Mouse (Mus musculus) liver, embryonic 14.5 days (tissue): Measurements from ENCODE around the gene Cnih3. TPM values are rescaled to one million over a fixed set of nuclear protein-coding genes. Genes with fewer than 3 reads are reported as not detected.

Source experiments
- ATAC-seq: fragments of 200-750 bp; cut with Nextera tagmentation; 2 replicates; pipeline ENCODE4 v1.8.0; 2017; ENCODE audit warnings: moderate number of reproducible peaks, mild to moderate bottlenecking, moderate library complexity; ENCODE audit not compliant: insufficient read depth
- DNase-seq, 3 experiments: peaks; one replicate each; pipeline ENCODE4 v3.0.0-alpha.2; 2012 to 2013; ENCODE audit warnings: low read depth in 3 of 3, low spot score in 3 of 3
- H3K27ac ChIP-seq: fragments of 300-500 bp; sonication (generic); 2 replicates; pipeline ENCODE4 v1.5.1; 2014; ENCODE audit warnings: moderate library complexity, mild to moderate bottlenecking, control low read depth, inconsistent platforms
- H3K27me3 ChIP-seq: fragments of 300-500 bp; sonication (generic); 2 replicates; pipeline ENCODE4 v1.6.1; 2014; ENCODE audit warnings: mild to moderate bottlenecking, low read length, moderate library complexity; ENCODE audit not compliant: control insufficient read depth, insufficient read depth
- H3K36me3 ChIP-seq: fragments of 300-500 bp; sonication (generic); replicated peaks from 2 replicates; pipeline ENCODE4 v1.6.1; 2014; ENCODE audit warnings: low read depth; ENCODE audit not compliant: control insufficient read depth, insufficient read depth
- H3K4me1 ChIP-seq, 2 experiments: fragments of 200-500 bp in 1 of 2; fragments of 300-500 bp in 1 of 2; sonication (generic) in 1 of 2; replicated peaks; 2 replicates each; pipeline ENCODE4 v1.6.1; 2012 to 2014; ENCODE audit warnings: antibody characterized with exemption in 1 of 2, inconsistent platforms in 1 of 2, low read length in 1 of 2; ENCODE audit not compliant: control insufficient read depth in 2 of 2, insufficient read depth in 2 of 2
- H3K4me2 ChIP-seq: fragments of 300-500 bp; sonication (generic); 2 replicates; pipeline ENCODE4 v1.6.1; 2014; ENCODE audit warnings: low read depth, mild to moderate bottlenecking, control low read depth, moderate library complexity
- H3K4me3 ChIP-seq, 2 experiments: fragments of 200-500 bp in 1 of 2; fragments of 300-500 bp in 1 of 2; sonication (generic) in 1 of 2; 2 replicates each; pipeline ENCODE4 v1.5.1; 2012 to 2014; ENCODE audit warnings: low read depth in 2 of 2, low read length in 2 of 2, mild to moderate bottlenecking in 2 of 2, control low read depth in 1 of 2, inconsistent platforms in 1 of 2, moderate library complexity in 1 of 2; ENCODE audit not compliant: insufficient read depth in 1 of 2
- H3K9ac ChIP-seq: fragments of 300-500 bp; sonication (generic); replicated peaks from 2 replicates; pipeline ENCODE4 v1.6.1; 2014; ENCODE audit warnings: mild to moderate bottlenecking, control low read depth, moderate library complexity
- H3K9me3 ChIP-seq: fragments of 300-500 bp; sonication (generic); 2 replicates; pipeline ENCODE4 v1.6.1; 2016; ENCODE audit warnings: low read length, mixed read lengths; ENCODE audit not compliant: control insufficient read depth
- CTCF ChIP-seq: IDR thresholded peaks from 2 replicates; pipeline ENCODE4 v1.5.1; 2016; ENCODE audit warnings: antibody characterized with exemption, low read depth, control low read depth
- EP300 ChIP-seq: IDR thresholded peaks from 2 replicates; pipeline ENCODE4 v1.6.1; 2016; ENCODE audit warnings: antibody characterized with exemption, low read depth
- WGBS: fragments of 180-500 bp; shearing (Covaris S2); extraction: QIAGEN DNeasy Blood & Tissue Kit; methylation state at CpG from one replicate; pipeline ENCODE4 v1.1.7; 2014; ENCODE audit not compliant: insufficient replicate concordance; 5-methylcytosine and 5-hydroxymethylcytosine counted together
- polyA plus RNA-seq, 2 experiments: library from polyadenylated mRNA; depleted of rRNA in 1 of 2; stranded (reverse) in 1 of 2; unstranded in 1 of 2; fragments of >200 nt; fragmentation: Nextera tagmentation in 1 of 2; extraction: Ambion mirVana in 1 of 2; gene quantifications; 2 replicates each; pipeline versions ENCODE4 v1.2.1 to v1.2.3; 2012 to 2014

Cnih3 gene
- polyA plus RNA-seq, 2 experiments: 0.02 TPM; not detected in 1

GRCm38 (mm10) chr1:181469415-181469814 lies 117.0 kb downstream of the Cnih3 start:
- no peak overlapping the region for H3K9ac ChIP-seq
- H3K36me3 ChIP-seq: no peaks in the 10 kb centered on the region
- WGBS: 51% methylated on average over 8 of the region's 8 CpGs
- peaks cover 0 to 11% of the 10 kb centered on the region in 2 experiments; a peak in 3 of 4 replicates for H3K4me1 ChIP-seq
- DNase-seq: no peak
- no peak for ATAC-seq
- H3K9me3 ChIP-seq: no peaks in the 10 kb centered on the region
- no peak for TF ChIP-seq EP300
- TF ChIP-seq CTCF: no peak
- H3K27ac ChIP-seq: no peak overlapping the region
- H3K4me2 ChIP-seq: no peak overlapping the region
- H3K4me3 ChIP-seq: no peak overlapping the region
- H3K27me3 ChIP-seq: no peaks in the 10 kb centered on the region

- Histone ChIP-seq H3K9ac (no peak overlapping the region), H3K4me1 (no peaks in the 10 kb centered on the region), H3K27ac (no peak overlapping the region), H3K4me2 (no peak overlapping the region), H3K4me3 (no peak overlapping the region), H3K27me3 (no peaks in the 10 kb centered on the region), H3K36me3 (no peaks in the 10 kb centered on the region), H3K9me3 (no peaks in the 10 kb centered on the region)
- TF ChIP-seq EP300 (no peak), CTCF (no peak)
- 53% methylated on average over 8 of the region's 8 CpGs for WGBS
- no peak for ATAC-seq
- no peak for DNase-seq
These were observed 123.7 kb downstream of the Cnih3 start for GRCm38 (mm10) chr1:181476141-181476540.

- TF ChIP-seq CTCF (no peak), EP300 (no peak)
- Histone ChIP-seq H3K27ac (no peak overlapping the region), H3K9me3 (no peaks in the 10 kb centered on the region), H3K4me3 (no peak overlapping the region), H3K36me3 (no peaks in the 10 kb centered on the region), H3K4me2 (no peak overlapping the region), H3K27me3 (no peaks in the 10 kb centered on the region), H3K9ac (no peak overlapping the region), H3K4me1 (no peaks in the 10 kb centered on the region)
- ATAC-seq (no peak), DNase-seq (no peak)
- 55% methylated on average over 6 of the region's 6 CpGs for WGBS
These were observed 124.1 kb downstream of the Cnih3 start for GRCm38 (mm10) chr1:181476557-181476956.

DNA sequence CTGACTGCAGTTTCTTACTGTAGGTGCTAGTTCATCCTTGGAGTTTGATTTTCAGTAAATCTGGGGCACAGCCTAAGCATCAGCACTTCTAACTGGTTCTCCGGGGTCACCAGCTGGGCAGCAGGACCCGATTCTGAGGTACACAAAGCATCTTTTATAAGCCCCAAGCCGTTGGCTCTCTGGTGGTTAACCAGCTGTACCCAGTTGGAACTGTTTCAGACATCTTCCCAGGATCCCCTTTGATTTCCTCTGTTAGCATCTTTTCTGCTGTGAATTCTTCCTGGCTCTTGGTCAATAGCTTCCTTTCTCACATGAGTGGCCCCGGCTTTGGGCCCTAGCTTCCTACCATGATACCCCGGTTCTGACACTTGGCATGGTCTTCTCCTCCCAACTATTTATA lies 132.3 kb downstream of the Cnih3 start:
- Histone ChIP-seq H3K9ac (no peak overlapping the region), H3K4me2 (no peak overlapping the region), H3K4me1 (no peaks in the 10 kb centered on the region), H3K4me3 (no peak overlapping the region), H3K36me3 (no peaks in the 10 kb centered on the region), H3K27me3 (no peaks in the 10 kb centered on the region), H3K9me3 (no peaks in the 10 kb centered on the region), H3K27ac (no peak overlapping the region)
- ATAC-seq (no peak), DNase-seq (no peak)
- WGBS: 69% methylated on average over 5 of the region's 5 CpGs
- TF ChIP-seq EP300 (no peak), CTCF (no peak)

DNA sequence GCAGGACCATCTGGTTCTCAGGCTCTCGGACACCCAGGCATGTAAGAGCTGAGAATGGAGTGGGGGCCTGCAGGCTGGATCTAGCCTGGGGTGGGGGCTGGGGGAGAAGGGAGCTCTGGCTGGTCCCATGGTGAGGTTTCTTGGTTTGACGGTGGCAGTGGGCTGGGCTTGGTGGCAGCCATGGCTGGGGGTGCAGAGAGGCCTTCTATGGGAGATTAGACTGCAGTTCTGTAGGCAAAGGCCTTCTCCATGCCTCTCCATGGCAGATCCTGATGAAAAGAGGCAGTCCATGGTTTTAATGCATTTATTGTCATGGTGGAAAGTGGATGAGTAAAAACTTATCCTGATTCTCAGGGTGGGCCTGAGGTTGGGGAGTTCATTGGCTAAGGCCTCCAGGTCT lies 151.0 kb downstream of the Cnih3 start:
- no peaks in the 10 kb centered on the region for H3K36me3 ChIP-seq
- no peak overlapping the region for H3K4me3 ChIP-seq
- 68% methylated on average over 2 of the region's 2 CpGs for WGBS
- no peaks in the 10 kb centered on the region for H3K27me3 ChIP-seq
- no peaks in the 10 kb centered on the region for H3K4me1 ChIP-seq
- H3K27ac ChIP-seq: no peak overlapping the region
- H3K4me2 ChIP-seq: no peak overlapping the region
- TF ChIP-seq CTCF (no peak), EP300 (no peak)
- no peaks in the 10 kb centered on the region for H3K9me3 ChIP-seq
- H3K9ac ChIP-seq: no peak overlapping the region
- ATAC-seq (no peak), DNase-seq (no peak)
